In genomic region chr13:114923331-114923730, GRCm38 (mm10) we compare ENCODE assay signal across 9 mouse cellular contexts. TPM values are rescaled to one million over a fixed set of nuclear protein-coding genes. Genes with fewer than 3 reads are reported as not detected.
DNase-seq lines count a peak whose midpoint lies in the region; ATAC-seq and TF ChIP-seq lines count a peak whose summit lies in the region.
"Had no signal": no experiment of that assay in that cellular context is flagged by ENCODE, and none has a peak within 500 bp of the region (broad histone marks: within the 10 kb centered on the region; RNA-seq: fewer than 3 reads in every experiment).

No protein-coding gene starts in this region.

- no peak overlapping the region for H3K9ac ChIP-seq in embryonic facial prominence, embryonic 14.5 days (ENCODE audit: low read depth, low read length)
- H3K9ac ChIP-seq in midbrain, embryonic 16.5 days (ENCODE audit: low read depth, low read length): 0 out of 2 replicates have a peak overlapping the region, but pooled peaks have one; percentile 38
- H3K9ac ChIP-seq: limb, embryonic 12.5 days had no signal

- no peaks in the 10 kb centered on the region for H3K36me3 ChIP-seq in embryonic facial prominence, embryonic 14.5 days (ENCODE audit: control insufficient read depth, insufficient read depth, low read length)
- no peaks in the 10 kb centered on the region for H3K36me3 ChIP-seq in midbrain, embryonic 16.5 days (ENCODE audit: control insufficient read depth, insufficient read depth, low read length)
- H3K36me3 ChIP-seq: limb, embryonic 12.5 days had no signal

- DNase-seq in layer of hippocampus, adult 2 months (ENCODE audit: low spot score in 2 of 2): no peak
- DNase-seq in layer of hippocampus, adult 8-10 months (ENCODE audit: low spot score in 2 of 2): no peak
- DNase-seq in embryonic facial prominence, embryonic 14.5 days (ENCODE audit: low spot score): peak; percentile 22
- peak; percentile 32 for DNase-seq in kidney, adult 9 months
- no peak for DNase-seq in spleen, adult 12 weeks (ENCODE audit: low spot score)
- no peak for DNase-seq in spleen, postnatal 14 days (ENCODE audit: low spot score in 2 of 2)
- no peak for DNase-seq in right cerebral cortex, postnatal 36 days (ENCODE audit: low spot score in 2 of 2)

- 55% methylated on average over 9 of the region's 9 CpGs for WGBS in embryonic facial prominence, embryonic 14.5 days
- 8% methylated on average over 9 of the region's 9 CpGs for WGBS in midbrain, embryonic 16.5 days

- no peak overlapping the region for H3K27ac ChIP-seq in layer of hippocampus, adult 2 months
- H3K27ac ChIP-seq in embryonic facial prominence, embryonic 14.5 days (replicated peaks; ENCODE audit: low read depth, low read length): no peak overlapping the region
- peak overlapping the region; percentile 63 for H3K27ac ChIP-seq in midbrain, embryonic 16.5 days (ENCODE audit: low read length)
- H3K27ac ChIP-seq: limb, embryonic 12.5 days had no signal

- no peak overlapping the region for H3K4me3 ChIP-seq in layer of hippocampus, adult 2 months
- no peak overlapping the region for H3K4me3 ChIP-seq in embryonic facial prominence, embryonic 14.5 days (ENCODE audit: low read depth, low read length)
- no peak overlapping the region for H3K4me3 ChIP-seq in midbrain, embryonic 16.5 days (ENCODE audit: low read depth, low read length)
- H3K4me3 ChIP-seq: limb, embryonic 12.5 days had no signal

- H3K27me3 ChIP-seq in embryonic facial prominence, embryonic 14.5 days (replicated peaks; ENCODE audit: control insufficient read depth, insufficient read depth, low read length): no peaks in the 10 kb centered on the region
- peaks cover 7% of the 10 kb centered on the region for H3K27me3 ChIP-seq in midbrain, embryonic 16.5 days (ENCODE audit: control insufficient read depth, insufficient read depth, low read depth, low read length)
- H3K27me3 ChIP-seq: limb, embryonic 12.5 days had no signal

- 0 out of 2 replicates have a peak, but pooled peaks cover 5% of the 10 kb centered on the region for H3K9me3 ChIP-seq in embryonic facial prominence, embryonic 14.5 days (ENCODE audit: control insufficient read depth, low read length)
- no peaks in the 10 kb centered on the region for H3K9me3 ChIP-seq in midbrain, embryonic 16.5 days (replicated peaks; ENCODE audit: control insufficient read depth, low read length, poor library complexity, severe bottlenecking)
- H3K9me3 ChIP-seq: limb, embryonic 12.5 days had no signal

- peak; percentile 18; the same call in 1 of the 2 replicates for TF ChIP-seq CTCF in layer of hippocampus, adult 2 months (conservative IDR thresholded peaks at IDR 0.05)

- no peak overlapping the region for H3K4me2 ChIP-seq in embryonic facial prominence, embryonic 14.5 days (ENCODE audit: low read depth, low read length)
- peak overlapping the region; percentile 38 for H3K4me2 ChIP-seq in midbrain, embryonic 16.5 days (ENCODE audit: low read length)
- H3K4me2 ChIP-seq: limb, embryonic 12.5 days had no signal

- no peaks in the 10 kb centered on the region for H3K4me1 ChIP-seq in embryonic facial prominence, embryonic 14.5 days (ENCODE audit: control insufficient read depth, insufficient read depth, low read length)
- peaks cover 10% of the 10 kb centered on the region for H3K4me1 ChIP-seq in midbrain, embryonic 16.5 days (ENCODE audit: control insufficient read depth, insufficient read depth, low read length)
- H3K4me1 ChIP-seq: limb, embryonic 12.5 days had no signal

- ATAC-seq in embryonic facial prominence, embryonic 14.5 days (ENCODE audit: low read depth): no peak
- ATAC-seq in midbrain, embryonic 16.5 days: peak; percentile 96

RNA-seq across cellular contexts. Expression of gene Itga2, which starts 8.6 kb away (rescaled TPM):
- total RNA-seq in layer of hippocampus, adult 2 months (2021): under 1 TPM in 1 of 2 experiments, not detected in 1; 0.31 TPM
- under 1 TPM in 2 of 4 experiments, not detected in 2; 0.06 to 0.09 TPM for total RNA-seq in layer of hippocampus, adult 8-10 months (2022)
- polyA plus RNA-seq in embryonic facial prominence, embryonic 14.5 days (2014; fragmentation: Nextera tagmentation; extraction: Ambion mirVana): 3.4 and 5.0 TPM in 2 replicates
- polyA plus RNA-seq in midbrain, embryonic 16.5 days (2015; fragmentation: Nextera tagmentation; extraction: Ambion mirVana): 1.4 and 2.1 TPM in 2 replicates

Comparison
In these comparisons a context has a peak if more than half of its experiments do, and no peak if none do; other contexts are left out.
1. DNase-seq: peak in embryonic facial prominence, embryonic 14.5 days (single experiment) and kidney, adult 9 months (single experiment); none in layer of hippocampus, adult 2 months (0 of 2), layer of hippocampus, adult 8-10 months (0 of 2), spleen, adult 12 weeks (single experiment), spleen, postnatal 14 days (0 of 2) and right cerebral cortex, postnatal 36 days (0 of 2).